Mouse (Mus musculus): ENCODE data around the gene Exoc2. TPM values are rescaled to one million over a fixed set of nuclear protein-coding genes. Genes with fewer than 3 reads are reported as not detected.

The Exoc2 gene
- total and polyA plus RNA-seq, 2 experiments: 3.3 to 10.9 TPM

DNA sequence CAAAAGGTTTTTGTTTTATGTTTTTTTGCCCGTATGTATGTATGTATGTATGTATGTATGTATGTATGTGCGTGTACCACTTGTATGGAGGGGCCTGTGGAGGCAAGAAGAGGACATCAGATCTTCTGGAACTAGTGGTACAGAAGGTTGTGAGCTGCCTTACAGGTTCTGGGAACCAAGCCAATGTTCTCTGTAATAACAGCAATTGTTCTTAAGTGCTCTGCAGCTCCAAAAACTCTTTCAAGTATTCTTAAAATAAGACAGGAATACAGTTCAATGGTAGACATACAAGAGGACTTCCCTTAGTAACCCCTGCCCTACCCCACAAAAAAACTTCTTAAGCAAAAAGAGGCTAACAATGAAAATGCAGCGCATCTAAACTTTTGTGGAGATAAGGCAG is 115.5 kb downstream of the Exoc2 start:
- TF ChIP-seq POLR2A (IDR thresholded peaks at IDR 0.05; ENCODE audit: extremely low read depth, insufficient read depth, low read length): no peak
- no peak for TF ChIP-seq CTCF (IDR thresholded peaks at IDR 0.05; ENCODE audit: low read depth, low read length)
- no peaks in the 10 kb centered on the region for H3K27me3 ChIP-seq (ENCODE audit: control insufficient read depth, insufficient read depth, low read length)
- H3K4me3 ChIP-seq (ENCODE audit: insufficient read depth, low read depth, low read length): no peak overlapping the region
- H3K79me2 ChIP-seq (ENCODE audit: control insufficient read depth, insufficient read depth, low read length): no peaks in the 10 kb centered on the region
- no peak for DNase-seq (ENCODE audit: extremely low read depth, low read depth, low spot score)
- no peak overlapping the region for H3K9ac ChIP-seq (ENCODE audit: low read depth, low read length)
- H3K4me1 ChIP-seq (ENCODE audit: control insufficient read depth, insufficient read depth, low read length): no peaks in the 10 kb centered on the region
- 89% methylated on average over 3 of the region's 3 CpGs for WGBS
- peaks cover 27% of the 10 kb centered on the region for H3K36me3 ChIP-seq (ENCODE audit: control insufficient read depth, insufficient read depth, low read length)
- no peak overlapping the region for H3K27ac ChIP-seq (replicated peaks; ENCODE audit: insufficient read depth, low read depth, low read length)

DNA sequence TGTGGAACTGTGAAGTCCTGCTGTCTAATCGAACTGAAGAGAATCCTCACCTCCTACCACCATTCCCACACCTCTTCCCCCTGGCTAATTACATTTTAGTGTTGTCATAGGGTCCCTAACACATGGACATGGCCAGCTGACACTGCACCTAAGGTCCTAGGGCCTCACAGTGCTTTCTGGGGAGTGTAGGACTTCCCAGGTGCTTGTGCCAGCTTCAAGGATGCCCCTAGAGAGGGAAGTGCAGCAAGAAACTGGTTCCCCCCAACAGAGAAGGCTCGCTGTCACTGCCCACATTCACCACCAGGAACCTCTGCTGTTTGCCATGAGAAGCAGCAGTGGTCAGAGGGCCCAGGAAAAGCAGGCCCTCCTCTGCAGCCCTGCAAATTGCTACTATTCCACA is 123.2 kb downstream of the Exoc2 start:
- TF ChIP-seq CTCF (IDR thresholded peaks at IDR 0.05; ENCODE audit: low read depth, low read length) (no peak), POLR2A (IDR thresholded peaks at IDR 0.05; ENCODE audit: extremely low read depth, insufficient read depth, low read length) (no peak)
- H3K36me3 ChIP-seq (ENCODE audit: control insufficient read depth, insufficient read depth, low read length): peaks cover 13% of the 10 kb centered on the region
- H3K9ac ChIP-seq (ENCODE audit: low read depth, low read length): no peak overlapping the region
- no peaks in the 10 kb centered on the region for H3K4me1 ChIP-seq (ENCODE audit: control insufficient read depth, insufficient read depth, low read length)
- DNase-seq (ENCODE audit: extremely low read depth, low read depth, low spot score): no peak
- WGBS: 73% methylated on average over 2 of the region's 2 CpGs
- H3K27ac ChIP-seq (replicated peaks; ENCODE audit: insufficient read depth, low read depth, low read length): no peak overlapping the region
- no peaks in the 10 kb centered on the region for H3K27me3 ChIP-seq (ENCODE audit: control insufficient read depth, insufficient read depth, low read length)
- no peak overlapping the region for H3K4me3 ChIP-seq (ENCODE audit: insufficient read depth, low read depth, low read length)
- no peaks in the 10 kb centered on the region for H3K79me2 ChIP-seq (ENCODE audit: control insufficient read depth, insufficient read depth, low read length)

DNA sequence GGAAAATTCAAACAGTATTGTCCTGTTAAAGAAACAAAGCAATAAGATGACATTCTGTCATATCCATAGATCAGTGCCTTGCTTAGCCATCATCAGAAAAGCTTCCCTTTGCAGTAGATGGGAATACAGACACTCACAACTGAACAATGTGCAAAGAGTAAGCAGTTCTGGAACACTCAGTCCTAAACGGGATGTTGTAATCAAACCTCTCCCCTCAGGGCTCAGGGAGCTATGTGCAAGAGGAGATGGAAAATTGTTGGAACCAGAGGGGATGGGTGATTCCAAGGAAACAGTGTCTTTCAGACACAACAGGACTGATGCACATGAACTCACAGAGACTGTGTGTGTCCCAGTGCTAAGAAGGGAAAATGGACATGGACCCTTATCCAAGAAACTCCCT is 125.9 kb downstream of the Exoc2 start:
- H3K27me3 ChIP-seq (ENCODE audit: control insufficient read depth, insufficient read depth, low read length): no peaks in the 10 kb centered on the region
- no peak overlapping the region for H3K27ac ChIP-seq (replicated peaks; ENCODE audit: insufficient read depth, low read depth, low read length)
- H3K79me2 ChIP-seq (ENCODE audit: control insufficient read depth, insufficient read depth, low read length): no peaks in the 10 kb centered on the region
- DNase-seq (ENCODE audit: extremely low read depth, low read depth, low spot score): no peak
- TF ChIP-seq POLR2A (IDR thresholded peaks at IDR 0.05; ENCODE audit: extremely low read depth, insufficient read depth, low read length): no peak
- TF ChIP-seq CTCF (IDR thresholded peaks at IDR 0.05; ENCODE audit: low read depth, low read length): no peak
- no peak overlapping the region for H3K4me3 ChIP-seq (ENCODE audit: insufficient read depth, low read depth, low read length)
- peaks cover 8% of the 10 kb centered on the region; the same call in 1 of the 2 replicates for H3K36me3 ChIP-seq (ENCODE audit: control insufficient read depth, insufficient read depth, low read length)
- WGBS: 54% methylated on average over 1 of the region's 1 CpGs
- H3K9ac ChIP-seq (ENCODE audit: low read depth, low read length): no peak overlapping the region
- H3K4me1 ChIP-seq (ENCODE audit: control insufficient read depth, insufficient read depth, low read length): no peaks in the 10 kb centered on the region

DNA sequence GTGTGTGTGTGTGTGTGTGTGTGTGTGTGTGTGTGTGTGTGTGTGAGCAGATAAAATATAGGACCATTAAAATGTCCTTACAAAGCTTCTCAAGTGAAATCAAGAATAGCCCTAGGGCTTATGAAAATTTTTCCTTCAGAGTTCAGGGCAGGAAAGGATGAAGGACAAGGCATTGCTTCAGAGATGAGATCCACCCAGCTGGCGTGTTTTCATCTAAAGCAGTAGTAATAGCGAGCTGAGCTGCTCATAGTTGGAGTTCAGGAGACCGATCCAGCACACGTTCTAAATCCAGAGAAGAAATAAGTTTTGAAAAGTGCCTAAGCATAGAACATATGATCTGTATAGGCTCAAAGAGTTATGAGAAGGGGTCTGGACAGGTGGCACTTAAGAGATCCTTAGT is 127.4 kb downstream of the Exoc2 start:
- 97% methylated on average over 4 of the region's 4 CpGs for WGBS
- Histone ChIP-seq H3K9ac (ENCODE audit: low read depth, low read length) (no peak overlapping the region), H3K4me3 (ENCODE audit: insufficient read depth, low read depth, low read length) (no peak overlapping the region), H3K36me3 (ENCODE audit: control insufficient read depth, insufficient read depth, low read length) (peaks cover 8% of the 10 kb centered on the region), H3K4me1 (ENCODE audit: control insufficient read depth, insufficient read depth, low read length) (no peaks in the 10 kb centered on the region), H3K27me3 (ENCODE audit: control insufficient read depth, insufficient read depth, low read length) (no peaks in the 10 kb centered on the region), H3K79me2 (ENCODE audit: control insufficient read depth, insufficient read depth, low read length) (no peaks in the 10 kb centered on the region), H3K27ac (replicated peaks; ENCODE audit: insufficient read depth, low read depth, low read length) (no peak overlapping the region)
- DNase-seq (ENCODE audit: extremely low read depth, low read depth, low spot score): no peak
- TF ChIP-seq CTCF (IDR thresholded peaks at IDR 0.05; ENCODE audit: low read depth, low read length) (no peak), POLR2A (IDR thresholded peaks at IDR 0.05; ENCODE audit: extremely low read depth, insufficient read depth, low read length) (no peak)

DNA sequence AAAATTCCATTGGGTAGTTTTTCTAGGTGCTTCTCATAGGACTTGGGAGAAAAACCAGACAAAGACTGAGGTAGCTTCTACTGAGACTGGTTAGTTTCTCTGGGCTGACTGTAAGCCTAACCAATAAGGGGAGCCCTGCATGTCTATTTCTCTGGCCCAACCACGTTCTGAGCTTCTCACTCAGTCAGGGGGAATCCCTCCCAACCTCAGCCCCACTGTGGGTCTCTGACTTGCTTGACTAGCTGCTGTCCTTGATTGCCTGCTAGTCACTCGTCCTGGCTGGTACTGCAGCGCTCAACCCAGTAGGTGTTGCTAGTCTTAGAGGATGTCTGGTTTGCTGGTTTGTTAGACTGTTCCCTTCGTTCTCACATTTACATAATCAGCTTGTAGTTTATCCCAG is 130.8 kb downstream of the Exoc2 start:
- TF ChIP-seq CTCF (IDR thresholded peaks at IDR 0.05; ENCODE audit: low read depth, low read length) (no peak), POLR2A (IDR thresholded peaks at IDR 0.05; ENCODE audit: extremely low read depth, insufficient read depth, low read length) (no peak)
- Histone ChIP-seq H3K27me3 (ENCODE audit: control insufficient read depth, insufficient read depth, low read length) (no peaks in the 10 kb centered on the region), H3K36me3 (ENCODE audit: control insufficient read depth, insufficient read depth, low read length) (peaks cover 4% of the 10 kb centered on the region), H3K4me1 (ENCODE audit: control insufficient read depth, insufficient read depth, low read length) (no peaks in the 10 kb centered on the region), H3K27ac (replicated peaks; ENCODE audit: insufficient read depth, low read depth, low read length) (no peak overlapping the region), H3K79me2 (ENCODE audit: control insufficient read depth, insufficient read depth, low read length) (no peaks in the 10 kb centered on the region), H3K9ac (ENCODE audit: low read depth, low read length) (no peak overlapping the region), H3K4me3 (ENCODE audit: insufficient read depth, low read depth, low read length) (no peak overlapping the region)
- 97% methylated on average over 4 of the region's 4 CpGs for WGBS
- no peak for DNase-seq (ENCODE audit: extremely low read depth, low read depth, low spot score)

DNA sequence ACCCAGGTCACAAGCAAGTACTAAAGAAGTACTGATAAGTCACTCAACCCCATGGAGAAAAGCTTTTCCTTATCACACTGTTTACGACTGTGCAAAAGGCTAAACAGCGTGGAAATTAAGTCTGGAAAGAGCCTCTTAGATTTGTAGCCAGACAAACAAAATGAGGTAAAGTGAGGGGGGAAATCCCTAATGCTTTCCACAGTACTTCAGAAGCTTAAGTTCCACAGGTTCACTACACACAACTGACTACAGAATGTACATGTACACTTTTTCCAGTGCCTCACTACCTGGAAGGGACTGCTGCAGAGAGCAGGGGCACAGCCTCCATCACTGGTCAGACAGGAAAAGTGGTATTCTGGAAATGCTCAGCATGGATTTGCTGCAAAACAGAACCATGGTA is 132.1 kb downstream of the Exoc2 start:
- H3K27me3 ChIP-seq (ENCODE audit: control insufficient read depth, insufficient read depth, low read length): no peaks in the 10 kb centered on the region
- no peak for DNase-seq (ENCODE audit: extremely low read depth, low read depth, low spot score)
- TF ChIP-seq POLR2A (IDR thresholded peaks at IDR 0.05; ENCODE audit: extremely low read depth, insufficient read depth, low read length) (no peak), CTCF (IDR thresholded peaks at IDR 0.05; ENCODE audit: low read depth, low read length) (no peak)
- no peak overlapping the region for H3K4me3 ChIP-seq (ENCODE audit: insufficient read depth, low read depth, low read length)
- 95% methylated on average over 2 of the region's 2 CpGs for WGBS
- peaks cover 4% of the 10 kb centered on the region for H3K36me3 ChIP-seq (ENCODE audit: control insufficient read depth, insufficient read depth, low read length)
- no peak overlapping the region for H3K9ac ChIP-seq (ENCODE audit: low read depth, low read length)
- H3K79me2 ChIP-seq (ENCODE audit: control insufficient read depth, insufficient read depth, low read length): no peaks in the 10 kb centered on the region
- H3K27ac ChIP-seq (replicated peaks; ENCODE audit: insufficient read depth, low read depth, low read length): no peak overlapping the region
- H3K4me1 ChIP-seq (ENCODE audit: control insufficient read depth, insufficient read depth, low read length): peaks cover 1% of the 10 kb centered on the region; the same call in 1 of the 2 replicates
